Mouse (Mus musculus) brown adipose tissue, adult 24 weeks (tissue): ENCODE results near the gene Zfp410. TPM values are rescaled to one million over a fixed set of nuclear protein-coding genes. Genes with fewer than 3 reads are reported as not detected.

Experiments used
- H3K27ac ChIP-seq: fragments of 200-500 bp; replicated peaks from 2 replicates; pipeline ENCODE4 v1.5.1; 2012; ENCODE audit warnings: low read depth, mild to moderate bottlenecking, low read length
- H3K4me1 ChIP-seq: fragments of 200-500 bp; 2 replicates; pipeline ENCODE4 v1.6.1; 2012; ENCODE audit warnings: low read length, mixed read lengths; ENCODE audit not compliant: control insufficient read depth, insufficient read depth, insufficient read length
- H3K4me3 ChIP-seq: fragments of 200-500 bp; 2 replicates; pipeline ENCODE4 v1.5.1; 2012; ENCODE audit warnings: low read depth, mild to moderate bottlenecking, low read length, moderate library complexity; ENCODE audit not compliant: insufficient read depth
- polyA plus RNA-seq: library from polyadenylated mRNA; stranded (reverse); fragments of >200 nt; gene quantifications from 2 replicates; pipeline ENCODE4 v1.2.4, GENCODE M21; 2012; ENCODE audit not compliant: missing spikeins, insufficient read depth, insufficient read length

Zfp410 gene
- polyA plus RNA-seq, 1 experiment: 11.5 TPM

- no peak overlapping the region for H3K4me3 ChIP-seq
- H3K27ac ChIP-seq: peak overlapping the region; percentile 91
- H3K4me1 ChIP-seq: peaks cover 7% of the 10 kb centered on the region; the same call in 1 of the 2 replicates
Observed at GRCm38 (mm10) chr12:84384644-84385081, 68.0 kb downstream of the Zfp410 start.

- peaks cover 7% of the 10 kb centered on the region; the same call in 1 of the 2 replicates for H3K4me1 ChIP-seq
- H3K27ac ChIP-seq: peak overlapping the region; percentile 87
Observed at GRCm38 (mm10) chr12:84385408-84385807, 68.8 kb downstream of the Zfp410 start.

GRCm38 (mm10) chr12:84388097-84388496 lies 71.4 kb downstream of the Zfp410 start:
- no peak overlapping the region for H3K27ac ChIP-seq
- no peak overlapping the region for H3K4me3 ChIP-seq
- peaks cover 7% of the 10 kb centered on the region; the same call in 1 of the 2 replicates for H3K4me1 ChIP-seq

More at GRCm38 (mm10) chr12:84385408-84385807, 68.8 kb downstream of the Zfp410 start:
- no peak overlapping the region for H3K4me3 ChIP-seq

GRCm38 (mm10) chr12:84388774-84389400 lies 72.2 kb downstream of the Zfp410 start:
- Histone ChIP-seq H3K27ac (peak overlapping the region; percentile 60), H3K4me3 (peak overlapping the region; percentile 24), H3K4me1 (peaks cover 7% of the 10 kb centered on the region; the same call in 1 of the 2 replicates)

- Histone ChIP-seq H3K4me3 (no peak overlapping the region), H3K4me1 (no peaks in the 10 kb centered on the region), H3K27ac (peak overlapping the region; percentile 61)
Observed at GRCm38 (mm10) chr12:84390336-84390735, 73.7 kb downstream of the Zfp410 start.

GRCm38 (mm10) chr12:84392681-84393080 lies 76.0 kb downstream of the Zfp410 start:
- H3K4me3 ChIP-seq: no peak overlapping the region
- H3K27ac ChIP-seq: peak overlapping the region; percentile 75
- no peaks in the 10 kb centered on the region for H3K4me1 ChIP-seq

Other genes with a start within 250 kb of the Zfp410 start
- not detected in 2 replicates for gene Acot5, start 247.5 kb upstream of the Zfp410 start, polyA plus RNA-seq
- 1.5 and 3.3 TPM in 2 replicates for gene Acot6, start 216.2 kb upstream of the Zfp410 start, polyA plus RNA-seq
- 2.5 and 3.5 TPM in 2 replicates for gene Dnal1, start 202.5 kb upstream of the Zfp410 start, polyA plus RNA-seq
- not detected in 2 replicates for gene Pnma1, start 168.4 kb upstream of the Zfp410 start, polyA plus RNA-seq
- gene Elmsan1, start 98.0 kb upstream of the Zfp410 start, polyA plus RNA-seq: 6.9 and 9.5 TPM in 2 replicates
- gene Ptgr2, start 31.6 kb upstream of the Zfp410 start, polyA plus RNA-seq: 253 and 299 TPM in 2 replicates
- gene Coq6, start 44.8 kb downstream of the Zfp410 start, polyA plus RNA-seq: 153 and 163 TPM in 2 replicates
- 3.1 and 4.3 TPM in 2 replicates for gene Fam161b, start 45.0 kb downstream of the Zfp410 start, polyA plus RNA-seq
- gene Entpd5, start 92.2 kb downstream of the Zfp410 start, polyA plus RNA-seq: 78.5 and 97.3 TPM in 2 replicates
- 11.5 and 16.1 TPM in 2 replicates for gene Bbof1, start 92.2 kb downstream of the Zfp410 start, polyA plus RNA-seq
- 11.2 and 14.2 TPM in 2 replicates for gene Rnf113a2, start 100.3 kb downstream of the Zfp410 start, polyA plus RNA-seq
- 442 and 528 TPM in 2 replicates for gene Aldh6a1, start 134.2 kb downstream of the Zfp410 start, polyA plus RNA-seq
- gene Lin52, start 134.6 kb downstream of the Zfp410 start, polyA plus RNA-seq: 13.7 and 19.7 TPM in 2 replicates